Mouse (Mus musculus): Measurements from ENCODE around the gene Calcrl.
"Not testable (repeated sequence)": the region's sequence is repeated elsewhere in the genome, so short reads cannot be mapped to it uniquely, and the experiment has no call there.

Calcrl gene

DNA sequence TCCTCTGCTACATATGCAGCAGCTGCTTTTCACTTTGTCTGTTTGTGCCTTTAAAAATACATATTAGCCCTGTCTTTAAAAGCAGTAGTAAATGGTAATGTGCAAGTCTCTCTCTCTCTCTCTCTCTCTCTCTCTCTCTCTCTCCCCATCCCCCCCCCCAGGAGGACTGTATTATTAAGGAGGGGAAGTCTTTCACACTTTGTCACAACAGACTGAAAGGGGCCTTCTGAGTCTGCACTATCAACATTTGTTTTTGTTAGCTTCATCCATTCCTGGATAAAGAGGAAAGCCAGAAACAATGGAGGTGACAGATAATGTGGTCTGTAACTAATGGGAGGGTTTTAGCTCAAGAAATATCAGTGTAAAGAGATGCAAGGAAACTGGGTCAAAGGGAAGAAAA is 36.1 kb downstream of the Calcrl start:
- no peak for DNase-seq (ENCODE audit: low spot score in 2 of 2)

- not testable (repeated sequence) for DNase-seq (ENCODE audit: low spot score in 2 of 2)
Measured at GRCm38 (mm10) chr2:84388537-84388936, 36.7 kb downstream of the Calcrl start.

- no peak for DNase-seq (ENCODE audit: low spot score in 2 of 2)
Measured at GRCm38 (mm10) chr2:84388023-84388416, 37.2 kb downstream of the Calcrl start.

- DNase-seq (ENCODE audit: low spot score in 2 of 2) = no peak
Measured at GRCm38 (mm10) chr2:84387394-84388022, 37.7 kb downstream of the Calcrl start.

- DNase-seq (ENCODE audit: low spot score in 2 of 2) = no peak
Measured at GRCm38 (mm10) chr2:84386563-84387393, 38.4 kb downstream of the Calcrl start.

DNA sequence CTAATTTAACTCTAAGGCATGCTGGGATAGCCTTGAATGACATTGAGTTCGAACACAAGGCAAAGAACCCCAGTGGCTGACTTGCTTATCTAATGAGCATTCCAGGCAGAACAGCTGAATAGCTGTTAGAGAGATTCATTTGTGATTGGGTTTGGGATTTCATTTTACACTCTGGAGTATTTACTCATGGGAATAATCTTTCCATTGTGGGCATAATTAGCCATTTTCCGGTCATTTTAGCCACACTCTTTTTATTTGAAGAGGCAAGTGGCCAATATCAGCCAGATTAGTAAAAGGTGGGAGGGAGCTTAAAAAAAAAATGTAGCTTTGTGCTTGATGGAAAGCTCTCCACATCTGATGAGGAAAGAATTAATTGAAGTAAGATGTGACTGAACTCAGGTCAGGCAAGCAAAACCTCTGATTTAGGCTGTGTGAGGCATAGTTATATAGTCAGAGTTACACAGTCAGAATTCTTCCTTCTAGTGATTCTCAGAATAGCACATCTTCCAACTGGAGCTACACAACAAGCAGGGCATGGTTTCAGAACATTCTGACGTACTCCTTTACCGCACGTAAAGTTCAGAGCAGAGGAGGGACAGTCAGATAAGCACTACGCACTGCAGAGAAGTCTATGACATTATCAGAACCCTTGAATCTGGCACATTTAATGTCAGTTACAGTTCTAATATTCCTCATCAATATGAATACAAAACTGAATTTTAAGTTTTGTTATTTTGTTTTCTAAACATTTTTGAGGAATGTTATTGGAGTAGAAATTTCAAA is 40.1 kb downstream of the Calcrl start:
- no peak for DNase-seq (ENCODE audit: low spot score in 2 of 2)

GRCm38 (mm10) chr2:84383828-84384227 is 41.4 kb downstream of the Calcrl start:
- no peak for DNase-seq (ENCODE audit: low spot score in 2 of 2)

DNA sequence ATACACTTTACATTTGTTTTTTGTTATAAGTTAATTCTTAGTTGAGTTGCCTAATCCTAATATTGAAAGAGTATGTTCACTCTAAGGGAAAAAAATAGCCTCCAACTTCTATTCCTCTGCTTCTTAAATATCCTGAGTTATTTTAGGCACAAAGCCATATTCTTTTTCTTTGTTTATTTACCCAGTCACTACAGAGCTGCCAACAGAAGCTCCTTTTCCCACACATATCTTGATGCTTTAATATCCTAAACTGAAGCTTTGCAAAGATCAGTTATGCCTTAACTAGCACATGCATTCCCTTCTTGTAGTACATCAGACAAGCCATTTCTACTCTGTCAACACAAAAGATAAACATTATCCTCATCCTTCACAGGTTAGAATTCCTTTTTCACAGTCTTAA is 42.7 kb downstream of the Calcrl start:
- no peak for DNase-seq (ENCODE audit: low spot score in 2 of 2)

DNA sequence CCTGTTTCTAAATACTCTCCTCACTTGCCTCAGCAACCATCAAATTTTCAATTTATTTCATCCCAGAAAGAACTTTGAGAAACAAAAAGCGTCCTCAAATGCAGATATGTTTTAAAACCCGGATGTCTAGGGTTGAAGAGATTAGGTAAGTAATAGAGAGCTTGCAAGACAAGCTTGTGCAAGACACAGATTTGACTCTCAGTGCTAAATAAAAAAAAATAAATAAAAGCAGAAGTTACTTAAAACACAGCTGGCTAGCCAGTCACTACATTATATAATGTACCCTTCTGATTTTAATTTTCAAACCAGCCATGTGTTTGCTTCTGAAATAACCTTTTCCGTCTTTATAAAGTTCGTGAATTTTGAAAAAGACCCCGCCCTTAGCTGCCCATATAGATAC is 43.2 kb downstream of the Calcrl start:
- no peak for DNase-seq (ENCODE audit: low spot score in 2 of 2)

DNA sequence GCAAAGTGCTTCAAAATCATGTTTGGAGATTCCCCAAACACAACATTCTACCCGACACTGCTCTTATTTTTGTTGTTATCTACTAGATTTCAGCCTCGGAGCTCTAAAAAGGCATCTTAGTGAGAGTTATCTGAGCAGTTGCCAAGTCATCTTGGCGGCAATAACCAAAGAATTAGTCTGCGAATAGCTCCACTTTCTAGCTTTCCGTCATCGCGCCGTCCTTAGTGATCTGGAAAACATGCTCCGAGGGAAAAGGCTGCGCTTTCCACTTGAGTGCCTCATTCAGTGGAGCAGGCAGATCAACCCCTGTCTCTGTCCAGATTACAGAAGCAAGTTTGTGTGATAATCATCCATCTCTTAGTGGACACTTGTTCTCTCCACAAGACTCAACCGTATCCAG is 44.4 kb downstream of the Calcrl start:
- peak in 1 of 2 experiments; percentile 11 for DNase-seq (ENCODE audit: low spot score in 2 of 2)

GRCm38 (mm10) chr2:84378678-84379077 is 46.5 kb downstream of the Calcrl start:
- DNase-seq (ENCODE audit: low spot score in 2 of 2) = no peak

DNA sequence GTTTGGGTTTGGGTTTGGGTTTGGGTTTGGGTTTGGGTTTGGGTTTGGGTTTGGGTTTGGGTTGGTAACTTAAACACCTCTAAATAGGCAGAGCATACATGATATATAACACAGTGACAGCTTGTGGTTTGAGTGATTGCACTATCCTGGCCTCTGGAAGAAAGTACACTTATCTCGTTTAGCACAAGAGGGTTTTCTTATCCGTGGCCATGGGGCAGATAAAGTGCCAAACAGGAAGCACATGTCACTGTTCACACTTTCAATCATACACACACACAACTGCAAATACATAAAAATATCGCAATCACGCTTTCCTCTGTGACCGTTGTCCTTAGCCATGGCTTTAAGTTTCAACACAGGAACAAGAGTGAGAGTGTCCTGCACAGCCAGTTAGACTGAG is 56.0 kb downstream of the Calcrl start:
- no peak for DNase-seq (ENCODE audit: low spot score in 2 of 2)

- no peak for DNase-seq (ENCODE audit: low spot score in 2 of 2)
Measured at GRCm38 (mm10) chr2:84366742-84367141, 58.5 kb downstream of the Calcrl start.

DNA sequence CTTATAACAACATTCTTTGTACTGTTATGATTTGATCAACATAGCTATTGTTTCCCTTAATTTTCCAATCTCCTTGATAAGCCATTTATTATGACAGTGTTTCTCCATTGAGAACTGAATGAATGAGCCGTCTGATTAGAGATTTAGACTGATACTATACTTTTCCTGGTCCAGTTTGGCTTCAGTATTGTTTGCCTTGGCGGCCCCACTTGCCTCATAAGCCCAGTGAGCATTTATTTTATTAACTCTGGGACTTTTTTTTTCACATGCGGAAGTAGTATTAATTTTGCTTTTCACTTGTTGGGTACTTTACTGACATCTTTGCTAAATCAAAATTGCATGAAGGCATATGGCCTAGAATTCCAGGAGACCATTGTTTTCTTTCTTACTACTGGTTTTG is 59.9 kb downstream of the Calcrl start:
- no peak for DNase-seq (ENCODE audit: low spot score in 2 of 2)

GRCm38 (mm10) chr2:84362779-84363719 is 62.2 kb downstream of the Calcrl start:
- DNase-seq (ENCODE audit: low spot score in 2 of 2) = no peak

- no peak for DNase-seq (ENCODE audit: low spot score in 2 of 2)
Measured at GRCm38 (mm10) chr2:84358690-84359343, 66.4 kb downstream of the Calcrl start.

DNA sequence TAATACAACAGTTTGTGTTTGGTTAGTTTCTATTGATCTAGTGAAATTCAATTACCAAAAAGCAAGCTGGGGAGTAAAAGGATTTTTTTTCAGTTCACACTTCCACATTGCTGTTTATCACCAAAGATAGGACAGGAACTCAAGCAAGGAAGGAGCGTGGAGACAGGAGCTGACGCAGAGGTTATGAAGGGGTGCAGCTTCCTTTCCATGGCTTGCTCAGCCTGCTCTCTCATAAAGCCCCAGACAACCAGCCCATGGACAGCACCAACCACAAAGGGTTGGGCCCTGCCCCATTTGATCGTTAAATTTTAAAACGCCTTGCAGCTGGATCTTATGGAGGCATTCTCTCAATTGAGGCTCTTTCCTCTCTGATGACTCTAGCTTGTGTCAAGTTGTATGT is 69.9 kb downstream of the Calcrl start:
- no peak for DNase-seq (ENCODE audit: low spot score in 2 of 2)

- DNase-seq (ENCODE audit: low spot score in 2 of 2) = no peak
Measured at GRCm38 (mm10) chr2:84347376-84347775, 77.8 kb downstream of the Calcrl start.

DNA sequence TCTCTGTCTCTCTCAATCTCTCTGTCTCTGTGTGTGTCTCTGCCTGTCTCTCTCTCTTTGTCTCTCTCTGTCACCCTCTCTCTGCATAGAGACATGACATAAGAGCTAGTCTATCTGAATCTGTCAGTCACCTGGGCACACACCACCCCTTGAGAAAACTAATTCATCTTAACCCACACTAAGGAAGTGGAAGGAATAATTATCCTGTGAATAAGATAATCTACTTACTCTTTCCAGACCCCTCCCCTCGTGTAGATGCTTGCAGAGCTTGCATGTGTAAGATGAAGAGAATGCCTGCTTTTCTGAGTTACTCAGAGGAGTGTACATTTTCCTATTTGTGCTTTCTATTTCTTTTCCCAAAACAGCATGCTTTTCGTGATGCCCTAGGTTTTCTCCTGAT is 81.5 kb downstream of the Calcrl start:
- DNase-seq (ENCODE audit: low spot score in 2 of 2) = no peak

DNA sequence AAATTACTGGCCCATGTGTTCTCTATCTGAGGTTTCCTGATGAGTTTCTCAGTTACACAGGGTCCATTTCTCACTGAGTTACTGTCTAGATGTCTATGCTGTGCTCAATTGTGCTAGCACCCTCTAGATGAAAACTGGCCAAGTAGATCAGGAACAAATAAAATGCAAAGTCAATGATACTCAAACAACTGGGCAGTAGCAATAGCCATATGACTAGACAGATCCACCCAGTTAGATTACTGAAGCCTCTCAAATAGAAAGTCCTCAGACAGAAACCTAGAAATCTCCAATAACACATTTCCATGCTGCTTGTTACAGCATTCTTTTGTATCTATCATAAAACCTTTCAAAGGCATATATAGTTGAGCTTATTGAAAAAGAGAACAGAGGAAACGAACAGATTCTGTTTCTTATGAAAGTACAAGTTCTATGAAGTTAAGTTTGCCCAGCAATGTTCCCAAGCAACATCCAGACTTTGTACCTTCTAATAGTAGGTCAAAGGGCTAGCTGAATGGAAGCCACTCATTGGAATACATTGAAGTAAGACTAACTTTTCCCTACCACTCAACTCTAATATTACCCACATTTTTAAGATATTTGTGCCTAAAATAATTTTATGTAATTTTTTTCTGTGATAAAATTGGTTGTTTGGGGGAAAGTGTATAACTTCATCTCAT is 87.3 kb downstream of the Calcrl start:
- no peak for DNase-seq (ENCODE audit: low spot score in 2 of 2)
